Mouse (Mus musculus) liver, embryonic 14.5 days (tissue): ENCODE data around the gene 2310034C09Rik.

Source experiments
- CTCF ChIP-seq: IDR thresholded peaks from 2 replicates; pipeline ENCODE4 v1.5.1; 2016; ENCODE audit warnings: antibody characterized with exemption, low read depth, control low read depth
- EP300 ChIP-seq: IDR thresholded peaks from 2 replicates; pipeline ENCODE4 v1.6.1; 2016; ENCODE audit warnings: antibody characterized with exemption, low read depth

DNA sequence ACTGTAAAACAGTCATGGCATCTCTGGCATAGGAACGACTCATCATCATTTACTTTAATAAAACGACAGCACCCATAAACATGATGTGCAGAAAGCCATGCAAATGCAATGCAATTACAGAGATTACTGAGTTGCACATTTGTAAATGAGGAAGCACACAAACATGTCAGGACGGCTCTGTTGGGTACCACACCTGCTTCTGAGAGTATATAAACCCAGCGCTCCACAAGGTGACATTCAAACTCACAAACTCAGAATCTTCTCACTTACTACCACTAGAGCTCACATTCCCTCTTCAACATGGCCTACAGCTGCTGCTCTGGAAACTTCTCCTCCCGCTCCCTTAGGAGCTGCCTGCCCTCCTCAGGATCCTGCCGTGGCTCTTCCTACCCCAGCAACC, 18.9 kb downstream of the 2310034C09Rik start, which contains the start of gene Gm5965:
- no peak for TF ChIP-seq CTCF
- TF ChIP-seq EP300, result no peak
